Mouse (Mus musculus) MEL (cell line): Measurements from ENCODE around the gene Tpm1. TPM values are rescaled to one million over a fixed set of nuclear protein-coding genes. Genes with fewer than 3 reads are reported as not detected.

Experiments
- DNase-seq: peaks from one replicate; pipeline ENCODE4 v3.0.0; 2011; ENCODE audit warnings: low read depth, low spot score
- H3K27ac ChIP-seq: 2 replicates; pipeline ENCODE4 v1.5.1; 2012; ENCODE audit warnings: low read depth, mild to moderate bottlenecking, control low read depth, low read length, moderate library complexity; ENCODE audit not compliant: control insufficient read depth
- H3K27me3 ChIP-seq, 2 experiments: fragments of 150-350 bp in 1 of 2; sonication (generic) in 1 of 2; 2 replicates each; pipeline ENCODE4 v1.6.1; 2012; ENCODE audit warnings: low read length in 2 of 2, mild to moderate bottlenecking in 2 of 2, improper control_type of control experiment in 1 of 2, moderate library complexity in 1 of 2; ENCODE audit not compliant: insufficient read depth in 2 of 2, control insufficient read depth in 1 of 2
- H3K36me3 ChIP-seq, 2 experiments: 2 replicates each; pipeline ENCODE4 v1.6.1; 2012 to 2014; ENCODE audit warnings: low read length in 2 of 2, improper control_type of control experiment in 1 of 2, inconsistent platforms in 1 of 2, mild to moderate bottlenecking in 1 of 2; ENCODE audit not compliant: insufficient read depth in 2 of 2, control insufficient read depth in 1 of 2
- H3K4me1 ChIP-seq, 2 experiments: fragments of 150-350 bp in 1 of 2; sonication (generic) in 1 of 2; 2 replicates each; pipeline ENCODE4 v1.6.1; 2012; ENCODE audit warnings: low read length in 2 of 2, improper control_type of control experiment in 1 of 2, mild to moderate bottlenecking in 1 of 2; ENCODE audit not compliant: insufficient read depth in 2 of 2, control insufficient read depth in 1 of 2
- H3K4me3 ChIP-seq, 2 experiments: fragments of 150-350 bp in 1 of 2; sonication (generic) in 1 of 2; 2 replicates each; pipeline ENCODE4 v1.5.1; 2012; ENCODE audit warnings: low read depth in 2 of 2, low read length in 2 of 2, mild to moderate bottlenecking in 2 of 2, moderate library complexity in 2 of 2, control low read depth in 1 of 2, improper control_type of control experiment in 1 of 2; ENCODE audit not compliant: control insufficient read depth in 1 of 2, insufficient read depth in 1 of 2
- H3K79me2 ChIP-seq: 2 replicates; pipeline ENCODE4 v1.6.1; 2012; ENCODE audit warnings: mild to moderate bottlenecking, low read length, moderate library complexity; ENCODE audit not compliant: control insufficient read depth, poor library complexity, insufficient read depth
- H3K9ac ChIP-seq: 2 replicates; pipeline ENCODE4 v1.6.1; 2012; ENCODE audit warnings: low read depth, mild to moderate bottlenecking, control low read depth, low read length, moderate library complexity; ENCODE audit not compliant: control insufficient read depth, poor library complexity, severe bottlenecking
- H3K9me3 ChIP-seq: fragments of 150-350 bp; sonication (generic); replicated peaks from 2 replicates; pipeline ENCODE4 v1.6.1; 2012; ENCODE audit warnings: mild to moderate bottlenecking, low read length, improper control_type of control experiment, moderate library complexity; ENCODE audit not compliant: insufficient read depth
- BHLHE40 ChIP-seq: IDR thresholded peaks from 2 replicates; pipeline ENCODE4 v1.6.1; 2012; ENCODE audit warnings: low read depth, mild to moderate bottlenecking, inconsistent platforms, low read length, improper control_type of control experiment, borderline replicate concordance
- CHD2 ChIP-seq: IDR thresholded peaks from 2 replicates; pipeline ENCODE4 v1.6.1; 2011; ENCODE audit warnings: low read length, improper control_type of control experiment
- CTCF ChIP-seq, 3 experiments: IDR thresholded peaks in 2 of 3; conservative IDR thresholded peaks in 1 of 3; 2 replicates each; pipeline ENCODE4 v1.5.1; 2011 to 2012; ENCODE audit warnings: low read length in 3 of 3, low read depth in 2 of 3, mild to moderate bottlenecking in 2 of 3, improper control_type of control experiment in 1 of 3, inconsistent platforms in 1 of 3, mixed read lengths in 1 of 3, moderate library complexity in 1 of 3; ENCODE audit not compliant: control insufficient read depth in 1 of 3, insufficient read depth in 1 of 3, poor library complexity in 1 of 3, severe bottlenecking in 1 of 3
- E2F4 ChIP-seq: IDR thresholded peaks from 2 replicates; pipeline ENCODE4 v1.6.1; 2011; ENCODE audit warnings: low read depth, low read length, improper control_type of control experiment, borderline replicate concordance
- ELF1 ChIP-seq: IDR thresholded peaks from 2 replicates; pipeline ENCODE4 v1.6.1; 2014; ENCODE audit warnings: low read depth, mild to moderate bottlenecking, inconsistent platforms, low read length, improper control_type of control experiment, moderate library complexity
- EP300 ChIP-seq, 2 experiments: IDR thresholded peaks; 2 replicates each; pipeline ENCODE4 v1.6.1; 2011; ENCODE audit warnings: improper control_type of control experiment in 2 of 2, low read length in 2 of 2, low read depth in 1 of 2, mild to moderate bottlenecking in 1 of 2
- ETS1 ChIP-seq: IDR thresholded peaks from 2 replicates; pipeline ENCODE4 v1.6.1; 2012; ENCODE audit warnings: low read depth, mild to moderate bottlenecking, inconsistent platforms, low read length, improper control_type of control experiment, moderate library complexity
- GABPA ChIP-seq: IDR thresholded peaks from 2 replicates; pipeline ENCODE4 v1.6.1; 2012; ENCODE audit warnings: low read depth, mild to moderate bottlenecking, inconsistent platforms, low read length, improper control_type of control experiment, moderate library complexity
- GATA1 ChIP-seq: IDR thresholded peaks from 2 replicates; pipeline ENCODE4 v1.6.1; 2011; ENCODE audit warnings: low read depth, low read length, improper control_type of control experiment
- JUND ChIP-seq: IDR thresholded peaks from 2 replicates; pipeline ENCODE4 v1.6.1; 2011; ENCODE audit warnings: low read depth, mild to moderate bottlenecking, improper control_type of control experiment, low read length
- MAFK ChIP-seq: IDR thresholded peaks from 2 replicates; pipeline ENCODE4 v1.6.1; 2011; ENCODE audit warnings: low read depth, mild to moderate bottlenecking, low read length, improper control_type of control experiment, borderline replicate concordance
- MAX ChIP-seq: IDR thresholded peaks from 2 replicates; pipeline ENCODE4 v1.6.1; 2011; ENCODE audit warnings: low read length, improper control_type of control experiment
- MXI1 ChIP-seq: IDR thresholded peaks from 2 replicates; pipeline ENCODE4 v1.6.1; 2011; ENCODE audit warnings: mild to moderate bottlenecking, low read depth, low read length, improper control_type of control experiment
- NELFE ChIP-seq: IDR thresholded peaks from 2 replicates; pipeline ENCODE4 v1.6.1; 2011; ENCODE audit warnings: low read depth, low read length, improper control_type of control experiment
- NRF1 ChIP-seq: IDR thresholded peaks from 2 replicates; pipeline ENCODE4 v1.6.1; 2014; ENCODE audit warnings: low read depth, mild to moderate bottlenecking, inconsistent platforms, low read length, improper control_type of control experiment, moderate library complexity; ENCODE audit not compliant: poor library complexity, insufficient read depth, severe bottlenecking
- POLR2AphosphoS2 ChIP-seq: IDR thresholded peaks from 2 replicates; pipeline ENCODE4 v1.6.1; 2011; ENCODE audit warnings: low read length, improper control_type of control experiment
- POLR2AphosphoS5 ChIP-seq: IDR thresholded peaks from 2 replicates; pipeline ENCODE4 v1.6.1; 2012; ENCODE audit warnings: low read depth, borderline replicate concordance, mild to moderate bottlenecking, inconsistent platforms, low read length, moderate library complexity, mixed read lengths
- SIN3A ChIP-seq: IDR thresholded peaks from 2 replicates; pipeline ENCODE4 v1.6.1; 2012; ENCODE audit warnings: low read length, improper control_type of control experiment, inconsistent platforms
- SMC3 ChIP-seq: IDR thresholded peaks from 2 replicates; pipeline ENCODE4 v1.6.1; 2011; ENCODE audit warnings: low read depth, low read length, improper control_type of control experiment
- USF1 ChIP-seq: IDR thresholded peaks from 2 replicates; pipeline ENCODE4 v1.6.1; 2014; ENCODE audit warnings: low read depth, mild to moderate bottlenecking, inconsistent platforms, low read length, improper control_type of control experiment, moderate library complexity
- USF2 ChIP-seq, 2 experiments: IDR thresholded peaks; 2 replicates each; pipeline ENCODE4 v1.6.1; 2011 to 2012; ENCODE audit warnings: improper control_type of control experiment in 2 of 2, low read length in 2 of 2, borderline replicate concordance in 1 of 2, inconsistent platforms in 1 of 2, low read depth in 1 of 2, mild to moderate bottlenecking in 1 of 2; ENCODE audit not compliant: insufficient read depth in 1 of 2
- ZC3H11A ChIP-seq: IDR thresholded peaks from 2 replicates; pipeline ENCODE4 v1.6.1; 2012; ENCODE audit warnings: low read depth, mild to moderate bottlenecking, inconsistent platforms, low read length, improper control_type of control experiment
- ZKSCAN1 ChIP-seq: IDR thresholded peaks from 2 replicates; pipeline ENCODE4 v1.6.1; 2012; ENCODE audit warnings: low read depth, mild to moderate bottlenecking, inconsistent platforms, low read length, improper control_type of control experiment, moderate library complexity
- ZNF384 ChIP-seq: IDR thresholded peaks from 2 replicates; pipeline ENCODE4 v1.6.1; 2012; ENCODE audit warnings: low read depth, mild to moderate bottlenecking, inconsistent platforms, low read length, improper control_type of control experiment
- polyA plus RNA-seq, 2 experiments: library from polyadenylated mRNA; stranded (reverse) in 1 of 2; unstranded in 1 of 2; fragments of >175 nt in 1 of 2; fragments of >200 nt in 1 of 2; gene quantifications; 2 replicates each; pipeline versions ENCODE4 v1.2.1 to v1.2.4; 2012; ENCODE audit warnings: low replicate concordance in 2 of 2, low read depth in 1 of 2; ENCODE audit not compliant: insufficient read length in 2 of 2, insufficient read depth in 1 of 2, missing spikeins in 1 of 2
- total RNA-seq: library from RNA; depleted of rRNA; stranded (reverse); fragments of 300-350 nt; gene quantifications from 2 replicates; pipeline ENCODE4 v1.2.3, GENCODE M21; 2012

The Tpm1 gene
- total and polyA plus RNA-seq, 3 experiments: 38.2 to 113 TPM; not detected in 1

GRCm38 (mm10) chr9:67092210-67092609, 43.0 kb upstream of the Tpm1 start:
- Histone ChIP-seq H3K4me3 (no peak overlapping the region), H3K27me3 (no peaks in the 10 kb centered on the region), H3K79me2 (no peaks in the 10 kb centered on the region), H3K9ac (no peak overlapping the region), H3K36me3 (no peaks in the 10 kb centered on the region), H3K4me1 (no peaks in the 10 kb centered on the region), H3K9me3 (no peaks in the 10 kb centered on the region), H3K27ac (no peak overlapping the region)
- DNase-seq: no peak
- TF ChIP-seq NELFE: no peak
- no peak for TF ChIP-seq ZC3H11A
- no peak for TF ChIP-seq USF1
- TF ChIP-seq BHLHE40: no peak
- no peak for TF ChIP-seq JUND
- no peak for TF ChIP-seq ETS1
- TF ChIP-seq ELF1: no peak
- TF ChIP-seq EP300 (IDR thresholded peaks at IDR 0.05; ENCODE audit: low read depth in 1 of 2, low read length in 2 of 2): no peak
- TF ChIP-seq MAX: no peak
- TF ChIP-seq SMC3: no peak
- TF ChIP-seq MAFK: no peak
- TF ChIP-seq POLR2AphosphoS2: no peak
- no peak for TF ChIP-seq CTCF (IDR thresholded peaks at IDR 0.05 in 2 of 3, conservative IDR thresholded peaks at IDR 0.05 in 1 of 3; ENCODE audit: control insufficient read depth in 1 of 3, insufficient read depth in 1 of 3, low read depth in 2 of 3, low read length in 3 of 3, poor library complexity in 1 of 3, severe bottlenecking in 1 of 3)
- no peak for TF ChIP-seq SIN3A
- TF ChIP-seq ZKSCAN1: no peak
- no peak for TF ChIP-seq POLR2AphosphoS5
- no peak for TF ChIP-seq MXI1
- TF ChIP-seq USF2 (IDR thresholded peaks at IDR 0.05; ENCODE audit: borderline replicate concordance in 1 of 2, insufficient read depth in 1 of 2, low read depth in 1 of 2, low read length in 2 of 2): no peak
- no peak for TF ChIP-seq ZNF384
- TF ChIP-seq GATA1: no peak

- H3K79me2 ChIP-seq: no peaks in the 10 kb centered on the region
- no peaks in the 10 kb centered on the region for H3K4me1 ChIP-seq
- no peaks in the 10 kb centered on the region for H3K36me3 ChIP-seq
- H3K27ac ChIP-seq: no peak overlapping the region
- H3K27me3 ChIP-seq: no peaks in the 10 kb centered on the region
- no peaks in the 10 kb centered on the region for H3K9me3 ChIP-seq
- DNase-seq: no peak
- H3K4me3 ChIP-seq: no peak overlapping the region
- TF ChIP-seq MXI1: no peak
- no peak for TF ChIP-seq ZC3H11A
- TF ChIP-seq E2F4: no peak
- no peak for TF ChIP-seq CHD2
- TF ChIP-seq NRF1: no peak
- no peak for TF ChIP-seq USF1
- no peak for TF ChIP-seq GABPA
- TF ChIP-seq NELFE: no peak
- TF ChIP-seq ETS1: no peak
- H3K9ac ChIP-seq: no peak overlapping the region
Measured at GRCm38 (mm10) chr9:67091598-67091997, 42.4 kb upstream of the Tpm1 start.
